Mouse (Mus musculus) embryonic facial prominence, embryonic 14.5 days (tissue): ENCODE results near the gene Srgap3. TPM values are rescaled to one million over a fixed set of nuclear protein-coding genes. Genes with fewer than 3 reads are reported as not detected.
A peak's percentile ranks its signal among the peaks of the same experiment; 100 is the strongest.

Experiments used
- ATAC-seq: fragments of 200-750 bp; cut with Nextera tagmentation; 2 replicates; pipeline ENCODE4 v1.8.0; 2017; ENCODE audit warnings: low read depth, moderate number of reproducible peaks, moderate TSS enrichment
- DNase-seq: peaks from one replicate; pipeline ENCODE4 v3.0.0-alpha.2; 2015; ENCODE audit warnings: low spot score
- H3K27ac ChIP-seq: fragments of 300-500 bp; sonication (generic); replicated peaks from 2 replicates; pipeline ENCODE4 v1.5.1; 2014; ENCODE audit warnings: low read depth, mild to moderate bottlenecking, low read length, moderate library complexity
- H3K27me3 ChIP-seq: fragments of 300-500 bp; sonication (generic); replicated peaks from 2 replicates; pipeline ENCODE4 v1.6.1; 2014; ENCODE audit warnings: low read length; ENCODE audit not compliant: control insufficient read depth, insufficient read depth
- H3K36me3 ChIP-seq: fragments of 300-500 bp; sonication (generic); 2 replicates; pipeline ENCODE4 v1.6.1; 2014; ENCODE audit warnings: low read length, mixed read lengths; ENCODE audit not compliant: control insufficient read depth, insufficient read depth
- H3K4me1 ChIP-seq: fragments of 300-500 bp; sonication (generic); 2 replicates; pipeline ENCODE4 v1.6.1; 2014; ENCODE audit warnings: antibody characterized with exemption, low read length; ENCODE audit not compliant: control insufficient read depth, insufficient read depth
- H3K4me2 ChIP-seq: fragments of 300-500 bp; sonication (generic); 2 replicates; pipeline ENCODE4 v1.6.1; 2014; ENCODE audit warnings: low read depth, mild to moderate bottlenecking, low read length, moderate library complexity, mixed read lengths
- H3K4me3 ChIP-seq: fragments of 300-500 bp; sonication (generic); 2 replicates; pipeline ENCODE4 v1.5.1; 2014; ENCODE audit warnings: low read depth, mild to moderate bottlenecking, low read length
- H3K9ac ChIP-seq: fragments of 300-500 bp; sonication (generic); 2 replicates; pipeline ENCODE4 v1.6.1; 2014; ENCODE audit warnings: low read depth, mild to moderate bottlenecking, low read length, moderate library complexity, mixed read lengths
- H3K9me3 ChIP-seq: fragments of 300-500 bp; sonication (generic); 2 replicates; pipeline ENCODE4 v1.6.1; 2016; ENCODE audit warnings: low read length; ENCODE audit not compliant: control insufficient read depth
- WGBS: fragments of 180-500 bp; shearing (Covaris S2); extraction: QIAGEN DNeasy Blood & Tissue Kit; methylation state at CpG from one replicate; pipeline ENCODE4 v1.1.7; 2014; 5-methylcytosine and 5-hydroxymethylcytosine counted together
- polyA plus RNA-seq: library from polyadenylated mRNA; unstranded; fragments of >200 nt; fragmentation: Nextera tagmentation; extraction: Ambion mirVana; gene quantifications from 2 replicates; pipeline ENCODE4 v1.2.1, GENCODE M21; 2014

Srgap3 gene
- polyA plus RNA-seq, 1 experiment from 2014 or later: 8.4 TPM

- H3K9me3 ChIP-seq: no peaks in the 10 kb centered on the region
- no peak overlapping the region for H3K4me3 ChIP-seq
- no peaks in the 10 kb centered on the region for H3K36me3 ChIP-seq
- 78% methylated on average over 6 of the region's 6 CpGs for WGBS
- peaks cover 15% of the 10 kb centered on the region for H3K4me1 ChIP-seq
- ATAC-seq (no peak), DNase-seq (no peak)
- no peak overlapping the region for H3K27ac ChIP-seq
- no peak overlapping the region for H3K4me2 ChIP-seq
- no peak overlapping the region for H3K9ac ChIP-seq
- H3K27me3 ChIP-seq: no peaks in the 10 kb centered on the region
Measured at GRCm38 (mm10) chr6:112928841-112929240, 18.2 kb downstream of the Srgap3 start.

- Histone ChIP-seq H3K4me1 (peaks cover 15% of the 10 kb centered on the region), H3K36me3 (no peaks in the 10 kb centered on the region), H3K9ac (no peak overlapping the region), H3K27me3 (no peaks in the 10 kb centered on the region), H3K4me2 (no peak overlapping the region), H3K4me3 (no peak overlapping the region), H3K27ac (no peak overlapping the region), H3K9me3 (peaks cover 5% of the 10 kb centered on the region; the same call in 1 of the 2 replicates)
- WGBS: 87% methylated on average over 5 of the region's 5 CpGs
- ATAC-seq: no peak
- no peak for DNase-seq
Measured at GRCm38 (mm10) chr6:112927341-112927740, 19.7 kb downstream of the Srgap3 start.

- ATAC-seq (no peak), DNase-seq (no peak)
- Histone ChIP-seq H3K27me3 (no peaks in the 10 kb centered on the region), H3K36me3 (no peaks in the 10 kb centered on the region), H3K9ac (no peak overlapping the region), H3K4me3 (no peak overlapping the region), H3K4me1 (peaks cover 15% of the 10 kb centered on the region), H3K9me3 (peaks cover 5% of the 10 kb centered on the region; the same call in 1 of the 2 replicates), H3K4me2 (peak overlapping the region; percentile 37; the same call in 1 of the 2 replicates), H3K27ac (peak overlapping the region; percentile 74)
- 72% methylated on average over 5 of the region's 5 CpGs for WGBS
Measured at GRCm38 (mm10) chr6:112926011-112926410, 21.1 kb downstream of the Srgap3 start.

GRCm38 (mm10) chr6:112925234-112925975 lies 21.7 kb downstream of the Srgap3 start:
- H3K27ac ChIP-seq: peak overlapping the region; percentile 74
- no peak overlapping the region for H3K9ac ChIP-seq
- DNase-seq: no peak
- peak overlapping the region; percentile 37; the same call in 1 of the 2 replicates for H3K4me2 ChIP-seq
- no peak for ATAC-seq
- no peaks in the 10 kb centered on the region for H3K27me3 ChIP-seq
- WGBS: 47% methylated on average over 11 of the region's 11 CpGs
- peaks cover 15% of the 10 kb centered on the region for H3K4me1 ChIP-seq
- no peaks in the 10 kb centered on the region for H3K36me3 ChIP-seq
- H3K9me3 ChIP-seq: peaks cover 5% of the 10 kb centered on the region; the same call in 1 of the 2 replicates
- H3K4me3 ChIP-seq: no peak overlapping the region

GRCm38 (mm10) chr6:112924606-112925141 lies 22.4 kb downstream of the Srgap3 start:
- H3K36me3 ChIP-seq: no peaks in the 10 kb centered on the region
- no peak overlapping the region; the same call in 1 of the 2 replicates for H3K4me2 ChIP-seq
- H3K9me3 ChIP-seq: peaks cover 5% of the 10 kb centered on the region; the same call in 1 of the 2 replicates
- DNase-seq (peak; percentile 63), ATAC-seq (no peak)
- H3K27me3 ChIP-seq: no peaks in the 10 kb centered on the region
- H3K27ac ChIP-seq: peak overlapping the region; percentile 74
- H3K4me1 ChIP-seq: peaks cover 15% of the 10 kb centered on the region
- no peak overlapping the region for H3K4me3 ChIP-seq
- 59% methylated on average over 13 of the region's 13 CpGs for WGBS
- H3K9ac ChIP-seq: no peak overlapping the region

GRCm38 (mm10) chr6:112920619-112921195 lies 26.4 kb downstream of the Srgap3 start:
- no peak for ATAC-seq
- 73% methylated on average over 8 of the region's 8 CpGs for WGBS
- no peak overlapping the region for H3K4me2 ChIP-seq
- no peak for DNase-seq
- H3K27ac ChIP-seq: no peak overlapping the region
- H3K36me3 ChIP-seq: no peaks in the 10 kb centered on the region
- peaks cover 5% of the 10 kb centered on the region; the same call in 1 of the 2 replicates for H3K9me3 ChIP-seq
- H3K4me3 ChIP-seq: no peak overlapping the region
- H3K27me3 ChIP-seq: no peaks in the 10 kb centered on the region
- peaks cover 8% of the 10 kb centered on the region for H3K4me1 ChIP-seq
- H3K9ac ChIP-seq: no peak overlapping the region

GRCm38 (mm10) chr6:112917717-112918116 lies 29.3 kb downstream of the Srgap3 start:
- WGBS: 79% methylated on average over 8 of the region's 8 CpGs
- no peaks in the 10 kb centered on the region for H3K36me3 ChIP-seq
- H3K4me2 ChIP-seq: no peak overlapping the region
- H3K27ac ChIP-seq: no peak overlapping the region
- no peaks in the 10 kb centered on the region for H3K4me1 ChIP-seq
- H3K9ac ChIP-seq: no peak overlapping the region
- no peak overlapping the region for H3K4me3 ChIP-seq
- H3K27me3 ChIP-seq: no peaks in the 10 kb centered on the region
- ATAC-seq (no peak), DNase-seq (no peak)
- peaks cover under 1% of the 10 kb centered on the region; the same call in 1 of the 2 replicates for H3K9me3 ChIP-seq

GRCm38 (mm10) chr6:112916243-112916642 lies 30.8 kb downstream of the Srgap3 start:
- Histone ChIP-seq H3K9ac (no peak overlapping the region), H3K4me3 (no peak overlapping the region), H3K27me3 (no peaks in the 10 kb centered on the region), H3K27ac (no peak overlapping the region), H3K4me2 (no peak overlapping the region), H3K4me1 (no peaks in the 10 kb centered on the region), H3K36me3 (no peaks in the 10 kb centered on the region), H3K9me3 (no peaks in the 10 kb centered on the region)
- DNase-seq (no peak), ATAC-seq (no peak)
- WGBS: 85% methylated on average over 2 of the region's 2 CpGs
